Mouse (Mus musculus): ENCODE measurements around the gene Pheta2.

The Pheta2 gene

GRCm38 (mm10) chr15:82338593-82339112, at the start of gene Pheta2, which contains the start of the genes Naga and Smdt1:
TSS of gene Pheta2 (plus strand) at chr15:82338942.
TSS of gene Naga (minus strand) at chr15:82338925.
TSS of gene Smdt1 (plus strand) at chr15:82338959.
- DNase-seq (ENCODE audit: extremely low read depth, low read depth, low spot score) = peak; percentile 63

- no peak for DNase-seq (ENCODE audit: extremely low read depth, low read depth, low spot score)
These were observed 48.5 kb upstream of the Pheta2 start for GRCm38 (mm10) chr15:82290252-82290651.

GRCm38 (mm10) chr15:82292851-82293250, 45.9 kb upstream of the Pheta2 start:
- DNase-seq (ENCODE audit: extremely low read depth, low read depth, low spot score) = no peak

- no peak for DNase-seq (ENCODE audit: extremely low read depth, low read depth, low spot score)
These were observed 45.5 kb upstream of the Pheta2 start for GRCm38 (mm10) chr15:82293271-82293711.

GRCm38 (mm10) chr15:82294059-82294458, 44.7 kb upstream of the Pheta2 start:
- no peak for DNase-seq (ENCODE audit: extremely low read depth, low read depth, low spot score)

DNA sequence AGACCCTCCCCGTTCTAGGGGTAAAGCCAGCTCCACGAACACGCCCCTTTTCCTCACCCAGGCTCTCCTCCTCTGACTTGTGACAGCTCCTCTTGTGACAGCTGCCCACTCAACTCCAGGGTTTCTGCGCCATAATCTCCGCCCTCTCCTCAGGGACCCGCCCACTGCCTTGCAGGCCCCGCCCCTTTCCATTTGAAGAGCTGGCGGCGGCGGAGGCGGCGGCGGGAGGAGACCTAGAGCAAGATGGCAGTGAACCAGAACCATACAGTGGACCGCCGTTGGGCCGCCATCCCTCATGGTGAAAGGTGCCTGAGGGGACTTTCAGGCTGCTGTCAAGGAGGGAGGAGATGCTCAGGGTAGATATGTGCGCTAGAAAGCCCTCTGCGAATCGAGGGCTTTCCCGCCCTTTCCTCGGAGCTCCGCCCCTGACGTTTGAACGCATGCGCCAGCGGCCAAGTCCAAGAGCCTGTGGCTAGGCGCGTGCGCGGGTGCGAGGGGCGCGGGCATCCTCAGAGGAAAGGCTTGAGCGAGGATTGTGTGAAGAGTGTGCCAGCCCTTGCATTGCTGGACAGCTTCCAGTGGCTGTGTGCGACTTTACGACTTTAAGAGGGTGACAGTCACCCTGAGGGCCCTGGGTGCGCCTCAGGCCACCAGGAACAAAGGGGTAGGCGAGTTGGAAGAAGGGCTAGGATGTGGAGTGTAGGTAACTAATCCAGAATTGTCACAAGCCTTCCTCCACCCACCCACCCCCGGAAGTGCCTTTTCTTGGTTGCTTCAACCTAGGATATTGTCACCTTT, 39.8 kb upstream of the Pheta2 start, which contains the start of gene Wbp2nl:
Gene Wbp2nl, plus strand, starts transcription at position 191 of the 798 bp plus-strand sequence.
- no peak for DNase-seq (ENCODE audit: extremely low read depth, low read depth, low spot score)

DNA sequence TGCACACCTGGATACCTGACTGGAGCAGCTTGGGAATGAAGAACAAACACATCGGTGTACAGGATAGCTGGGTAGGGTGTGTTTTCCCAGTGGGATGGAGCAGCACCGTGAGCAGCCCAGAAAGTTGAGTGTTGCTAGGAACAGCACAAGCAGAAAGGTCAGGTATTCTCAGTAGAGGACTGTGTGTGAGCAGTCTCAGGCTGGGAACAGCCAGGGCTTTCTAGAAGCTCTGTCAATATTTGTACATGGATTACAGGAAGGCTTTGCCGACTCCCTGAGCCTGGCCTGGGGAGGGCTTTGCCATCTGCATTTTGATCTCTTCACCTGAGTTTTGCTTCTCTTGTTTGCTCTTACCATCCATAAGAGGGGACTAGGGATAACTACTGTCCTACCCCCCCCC, 31.6 kb upstream of the Pheta2 start:
- DNase-seq (ENCODE audit: extremely low read depth, low read depth, low spot score) = no peak

GRCm38 (mm10) chr15:82308416-82308815, 30.3 kb upstream of the Pheta2 start:
- DNase-seq (ENCODE audit: extremely low read depth, low read depth, low spot score) = peak; percentile 77

DNA sequence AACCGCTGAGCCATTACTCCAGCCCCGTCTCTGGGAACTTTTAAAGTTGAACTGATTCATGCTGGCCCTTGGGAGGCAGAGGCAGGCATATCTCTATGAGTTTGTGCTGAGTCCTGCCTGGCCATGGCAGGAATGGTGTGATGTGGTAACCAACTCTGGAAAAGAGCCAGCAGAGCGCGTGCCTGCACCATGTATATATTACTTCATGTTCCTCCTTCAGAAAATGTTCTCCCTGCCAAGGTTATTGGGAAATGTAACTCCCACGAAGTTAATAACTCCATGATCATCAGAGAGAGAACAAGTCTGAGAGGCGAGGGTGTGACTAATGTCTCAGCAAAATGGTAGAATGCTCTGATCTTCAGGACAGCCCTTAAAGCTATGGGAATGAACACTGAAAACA, 20.9 kb upstream of the Pheta2 start:
- peak; percentile 91 for DNase-seq (ENCODE audit: extremely low read depth, low read depth, low spot score)

- no peak for DNase-seq (ENCODE audit: extremely low read depth, low read depth, low spot score)
These were observed 19.1 kb upstream of the Pheta2 start for GRCm38 (mm10) chr15:82319613-82320012.

- no peak for DNase-seq (ENCODE audit: extremely low read depth, low read depth, low spot score)
These were observed 16.5 kb upstream of the Pheta2 start for GRCm38 (mm10) chr15:82322195-82322594.

GRCm38 (mm10) chr15:82325382-82325781, 13.4 kb upstream of the Pheta2 start:
- no peak for DNase-seq (ENCODE audit: extremely low read depth, low read depth, low spot score)

DNA sequence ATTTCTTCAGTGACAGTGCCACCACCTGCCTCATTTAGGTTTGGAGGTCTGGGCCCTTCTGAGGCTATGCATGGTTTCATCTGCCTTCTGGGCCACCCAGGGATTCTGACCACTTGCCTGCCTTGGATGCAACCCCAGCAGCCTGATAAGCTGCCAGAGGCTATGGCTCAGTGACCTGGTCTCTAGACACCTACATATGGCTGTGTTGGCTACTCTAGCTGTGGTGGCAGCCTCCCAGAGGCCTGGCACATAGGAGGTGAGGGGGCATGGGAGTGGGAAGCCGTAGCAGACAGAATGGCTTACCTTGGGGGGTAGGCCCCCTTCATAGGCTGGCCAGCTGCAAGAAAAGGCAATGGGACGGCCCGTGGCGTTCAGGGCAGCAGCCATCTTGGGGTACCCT, 3.5 kb upstream of the Pheta2 start:
- no peak for DNase-seq (ENCODE audit: extremely low read depth, low read depth, low spot score)

DNA sequence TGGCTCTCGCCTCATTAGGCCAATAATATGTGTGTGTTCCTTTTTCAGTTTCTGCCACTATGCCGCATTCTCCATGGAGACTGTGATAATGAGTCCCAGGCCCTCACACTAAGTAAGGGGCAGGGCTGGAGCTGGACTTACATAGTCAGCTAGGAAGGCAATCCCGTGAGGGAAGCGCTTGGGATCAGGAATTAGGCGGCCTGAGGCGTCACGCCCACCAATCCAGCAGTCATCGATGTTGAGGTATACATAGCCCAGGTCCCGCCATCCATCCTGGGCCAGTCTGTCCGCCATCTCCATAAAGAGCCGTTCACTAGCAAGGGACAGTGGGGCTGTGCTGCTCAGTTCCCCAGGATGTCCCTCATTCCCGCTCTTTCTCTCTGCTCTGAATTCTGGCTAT, 2.1 kb upstream of the Pheta2 start:
- DNase-seq (ENCODE audit: extremely low read depth, low read depth, low spot score) = no peak

- no peak for DNase-seq (ENCODE audit: extremely low read depth, low read depth, low spot score)
These were observed 867 bp upstream of the Pheta2 start for GRCm38 (mm10) chr15:82337875-82338274.

GRCm38 (mm10) chr15:82339150-82339549, 408 bp downstream of the Pheta2 start:
- DNase-seq (ENCODE audit: extremely low read depth, low read depth, low spot score) = no peak

DNA sequence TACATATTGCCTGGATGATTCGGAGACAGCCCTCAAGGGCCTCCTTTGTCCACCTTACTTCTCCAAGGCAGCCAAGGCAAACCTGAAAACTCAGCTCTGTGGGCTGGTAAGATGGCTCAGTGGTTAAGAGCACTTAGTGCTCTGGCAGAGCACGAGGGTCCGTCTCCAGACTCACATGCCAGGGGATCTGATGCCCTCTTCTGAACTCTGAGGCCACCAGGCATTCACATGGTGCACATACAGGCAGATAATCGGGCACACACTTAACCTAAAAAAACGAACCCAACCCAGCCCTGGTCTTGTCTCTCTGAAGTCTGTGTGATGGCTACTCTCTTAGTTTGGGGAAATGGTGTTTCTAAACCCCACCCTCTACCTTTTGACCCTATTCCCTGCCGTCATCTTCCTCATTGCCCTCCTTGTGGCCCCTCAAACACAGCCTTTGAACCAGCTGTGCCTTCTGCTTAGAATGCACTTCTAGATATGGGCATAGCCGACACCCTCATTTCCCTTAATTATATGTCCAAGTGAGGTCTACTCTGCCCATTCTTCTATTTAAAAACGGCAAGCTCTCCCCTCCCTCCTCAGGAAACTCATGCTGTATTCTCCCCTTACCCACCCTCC, 1.0 kb downstream of the Pheta2 start:
- DNase-seq (ENCODE audit: extremely low read depth, low read depth, low spot score) = no peak

DNA sequence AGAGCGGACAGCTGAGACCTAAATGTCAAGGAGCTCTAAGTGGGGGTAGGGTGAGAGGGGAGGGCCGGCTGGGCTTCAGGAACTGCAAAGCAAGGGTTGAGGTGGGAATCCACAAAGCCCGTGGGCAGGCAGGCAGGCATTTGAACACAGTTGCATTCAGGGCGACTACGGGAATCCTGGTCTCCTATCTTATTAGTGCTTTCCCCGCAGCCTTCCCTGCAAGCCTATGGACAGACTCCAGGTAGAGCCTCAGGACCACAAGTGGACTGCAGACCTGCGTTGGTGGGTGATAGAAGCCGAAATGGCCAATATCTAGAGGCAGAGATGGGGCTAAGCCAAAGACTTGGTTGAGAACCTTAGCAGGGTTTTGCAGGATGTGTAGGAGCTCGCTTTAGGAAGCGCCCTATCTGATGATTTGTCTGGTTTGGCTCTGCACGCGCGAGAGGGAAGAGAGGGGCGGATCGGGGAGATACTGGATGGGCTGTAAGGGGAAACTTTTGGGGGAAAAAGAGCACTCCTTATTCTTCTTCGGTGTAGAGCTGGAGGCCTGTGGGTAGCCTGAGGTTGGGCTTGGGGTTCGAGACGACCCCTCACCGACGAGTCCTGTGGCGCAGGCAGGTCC, 1.8 kb downstream of the Pheta2 start:
- no peak for DNase-seq (ENCODE audit: extremely low read depth, low read depth, low spot score)

DNA sequence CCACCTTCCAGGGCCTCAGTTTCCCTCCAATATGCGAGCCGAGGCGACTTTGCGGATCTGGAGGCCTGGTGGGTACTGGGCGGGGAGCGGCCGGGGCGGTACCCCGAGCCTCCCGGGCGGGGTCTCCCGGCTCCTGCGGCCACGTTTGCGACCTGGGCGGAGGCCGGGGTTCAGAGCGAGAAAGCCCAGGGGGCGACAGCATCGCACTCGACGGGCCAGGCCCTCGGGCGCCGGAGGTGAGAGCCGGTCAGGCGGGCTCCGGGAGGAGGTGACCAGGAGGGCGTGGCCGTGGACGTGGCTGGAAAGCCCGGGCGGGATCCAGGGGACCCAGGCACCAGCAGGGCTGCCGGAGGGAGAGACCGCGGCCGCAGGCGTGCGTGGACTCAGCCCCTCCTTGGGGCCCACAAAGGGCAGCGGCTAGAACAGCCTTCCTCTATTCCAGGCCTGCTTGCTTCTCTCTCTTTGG, 2.3 kb downstream of the Pheta2 start:
- no peak for DNase-seq (ENCODE audit: extremely low read depth, low read depth, low spot score)

- no peak for DNase-seq (ENCODE audit: extremely low read depth, low read depth, low spot score)
These were observed 3.2 kb downstream of the Pheta2 start for GRCm38 (mm10) chr15:82341675-82342542.

All from fat pad, adult 2 months (tissue).